In the genomic region with DNA sequence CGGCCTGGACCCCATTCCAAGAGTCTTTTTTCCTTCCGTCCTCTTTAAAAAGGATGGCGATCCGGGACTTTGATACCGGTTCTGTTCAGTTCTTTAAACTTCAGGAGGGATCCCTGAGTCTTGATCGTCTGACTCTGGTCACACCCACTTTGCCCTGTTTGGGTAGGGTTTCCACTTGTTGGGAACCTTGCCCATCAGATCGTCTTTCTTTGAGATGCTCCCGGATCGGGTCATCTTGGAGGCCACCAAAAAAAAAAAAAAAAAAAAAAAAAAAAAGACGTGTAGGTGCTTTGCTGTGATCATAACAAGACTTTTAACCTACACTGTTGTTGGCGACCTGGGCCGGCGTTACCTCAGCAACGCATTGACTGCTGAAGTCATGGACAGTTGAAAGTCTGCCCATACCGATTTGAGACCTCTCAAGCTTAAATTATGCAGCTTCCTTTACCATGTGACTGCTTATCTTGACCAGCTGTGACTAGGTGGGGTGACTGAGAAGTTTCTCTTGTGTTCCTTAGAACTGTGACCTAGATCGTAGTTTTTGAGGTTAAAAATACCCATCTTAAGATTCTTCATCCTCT, we compare ENCODE assay signal across 8 mouse cellular contexts. TPM values are rescaled to one million over a fixed set of nuclear protein-coding genes. Genes with fewer than 3 reads are reported as not detected.
DNase-seq lines count a peak whose midpoint lies in the region; ATAC-seq and TF ChIP-seq lines count a peak whose summit lies in the region.

No protein-coding gene starts in this region.

- H3K9ac ChIP-seq in intestine, embryonic 16.5 days (ENCODE audit: low read depth, low read length), result peak overlapping the region; percentile 94
- H3K9ac ChIP-seq in lung, postnatal 0 days (replicated peaks; ENCODE audit: low read depth), result peak overlapping the region; percentile 84

- no peaks in the 10 kb centered on the region for H3K27me3 ChIP-seq in forebrain, embryonic 10.5 days (ENCODE audit: poor library complexity, severe bottlenecking)
- H3K27me3 ChIP-seq in intestine, embryonic 16.5 days (replicated peaks; ENCODE audit: control insufficient read depth, insufficient read depth, low read length), result no peaks in the 10 kb centered on the region
- H3K27me3 ChIP-seq in lung, postnatal 0 days (replicated peaks; ENCODE audit: insufficient read depth, low read length), result no peaks in the 10 kb centered on the region
- H3K27me3 ChIP-seq in spleen, adult 2 months (ENCODE audit: control insufficient read depth, insufficient read depth, low read length), result no peaks in the 10 kb centered on the region

- TF ChIP-seq POLR2A in spleen, adult 2 months (IDR thresholded peaks at IDR 0.05; ENCODE audit: low read depth, low read length), result no peak

- WGBS in forebrain, embryonic 10.5 days, result 13% methylated on average over 16 of the region's 16 CpGs
- 6% methylated on average over 16 of the region's 16 CpGs for WGBS in intestine, embryonic 16.5 days
- 5% methylated on average over 16 of the region's 16 CpGs for WGBS in lung, postnatal 0 days
- 2% methylated on average over 16 of the region's 16 CpGs for WGBS in spleen, adult 2 months

- H3K4me2 ChIP-seq in intestine, embryonic 16.5 days (ENCODE audit: low read depth, low read length), result peak overlapping the region; percentile 70
- H3K4me2 ChIP-seq in lung, postnatal 0 days (replicated peaks; ENCODE audit: low read depth, low read length), result peak overlapping the region; percentile 86

- TF ChIP-seq CTCF in lung, postnatal 0 days (IDR thresholded peaks at IDR 0.05), result no peak
- no peak for TF ChIP-seq CTCF in spleen, adult 2 months (IDR thresholded peaks at IDR 0.05; ENCODE audit: extremely low read depth, insufficient read depth, insufficient read length, insufficient replicate concordance)

- peak overlapping the region; percentile 90 for H3K4me3 ChIP-seq in forebrain, embryonic 10.5 days
- peak overlapping the region; percentile 92 for H3K4me3 ChIP-seq in intestine, embryonic 16.5 days (ENCODE audit: low read length)
- H3K4me3 ChIP-seq in lung, postnatal 0 days (ENCODE audit: low read depth, low read length), result peak overlapping the region; percentile 95
- H3K4me3 ChIP-seq in spleen, adult 2 months (ENCODE audit: extremely low read depth, insufficient read depth, insufficient read length), result peak overlapping the region; percentile 68

- peak; percentile 49 for ATAC-seq in intestine, embryonic 16.5 days
- ATAC-seq in lung, postnatal 0 days, result peak; percentile 55

- no peaks in the 10 kb centered on the region for H3K9me3 ChIP-seq in forebrain, embryonic 10.5 days
- H3K9me3 ChIP-seq in intestine, embryonic 16.5 days (ENCODE audit: control insufficient read depth, low read length), result no peaks in the 10 kb centered on the region
- H3K9me3 ChIP-seq in lung, postnatal 0 days (ENCODE audit: low read length), result no peaks in the 10 kb centered on the region

- H3K36me3 ChIP-seq in forebrain, embryonic 10.5 days (replicated peaks), result peaks cover 4% of the 10 kb centered on the region; the same call in 1 of the 2 replicates
- H3K36me3 ChIP-seq in intestine, embryonic 16.5 days (ENCODE audit: control insufficient read depth, insufficient read depth, low read length), result no peaks in the 10 kb centered on the region
- no peaks in the 10 kb centered on the region for H3K36me3 ChIP-seq in lung, postnatal 0 days (ENCODE audit: insufficient read depth, low read length)
- no peaks in the 10 kb centered on the region for H3K36me3 ChIP-seq in spleen, adult 2 months (ENCODE audit: control insufficient read depth, insufficient read depth, low read length)

- peaks cover 18% of the 10 kb centered on the region for H3K4me1 ChIP-seq in forebrain, embryonic 10.5 days
- peaks cover 7% of the 10 kb centered on the region for H3K4me1 ChIP-seq in intestine, embryonic 16.5 days (ENCODE audit: control insufficient read depth, insufficient read depth, low read length)
- H3K4me1 ChIP-seq in lung, postnatal 0 days (ENCODE audit: insufficient read depth, low read depth, low read length), result peaks cover 4% of the 10 kb centered on the region; the same call in 1 of the 2 replicates
- peaks cover 3% of the 10 kb centered on the region; the same call in 1 of the 2 replicates for H3K4me1 ChIP-seq in spleen, adult 2 months (ENCODE audit: control insufficient read depth, insufficient read depth, insufficient read length)

- TF ChIP-seq EP300 in lung, postnatal 0 days (IDR thresholded peaks at IDR 0.05), result no peak

- peak overlapping the region; percentile 93 for H3K27ac ChIP-seq in forebrain, embryonic 10.5 days
- peak overlapping the region; percentile 95 for H3K27ac ChIP-seq in intestine, embryonic 16.5 days (ENCODE audit: low read length)
- H3K27ac ChIP-seq in lung, postnatal 0 days (ENCODE audit: low read length), result peak overlapping the region; percentile 91
- peak overlapping the region; percentile 72 for H3K27ac ChIP-seq in spleen, adult 2 months (ENCODE audit: insufficient read depth, low read length)

- peak; percentile 43 for DNase-seq in adrenal gland, postnatal 14 days
- no peak for DNase-seq in adrenal gland, adult 8-10 months
- DNase-seq in MEL-GATA-1-ER (ENCODE audit: extremely low read depth, low read depth), result peak; percentile 73
- DNase-seq in forebrain, embryonic 10.5 days (ENCODE audit: extremely low spot score, low spot score), result no peak
- DNase-seq in lung, postnatal 0 days (ENCODE audit: low spot score), result peak; percentile 63
- peak in 1 of 2 experiments; percentile 23 for DNase-seq in spleen, adult 2 months (ENCODE audit: low read depth in 1 of 2, low spot score in 2 of 2)
- no peak for DNase-seq in left cerebral cortex, adult 8-10 months (ENCODE audit: low spot score in 2 of 2)

RNA-seq across cellular contexts. Expression of a gene that starts 0.8 kb away (rescaled TPM):
- 27.7 and 38.3 TPM in 2 replicates for total RNA-seq in adrenal gland, postnatal 14 days (2021)
- total RNA-seq in adrenal gland, adult 8-10 months (2022), result 10 to 100 TPM; 37.7 to 62.9 (median 50.9) TPM
- polyA plus RNA-seq in forebrain, embryonic 10.5 days (2016; fragmentation: Nextera tagmentation; extraction: Ambion mirVana), result 56.8 and 57.9 TPM in 2 replicates
- polyA plus RNA-seq in intestine, embryonic 16.5 days (2015; fragmentation: Nextera tagmentation; extraction: Ambion mirVana), result 41.6 and 42.0 TPM in 2 replicates
- polyA plus RNA-seq in lung, postnatal 0 days (2015; fragmentation: Nextera tagmentation; extraction: Ambion mirVana), result 27.3 and 28.1 TPM in 2 replicates
- polyA plus RNA-seq in spleen, adult 2 months (2012; rRNA removed), result 38.8 and 39.5 TPM in 2 replicates
- total RNA-seq in left cerebral cortex, adult 8-10 months (2022), result 10 to 100 TPM; 43.6 to 51.3 (median 44.5) TPM

RNA-seq across cellular contexts. Expression of a gene that starts 12.1 kb away (rescaled TPM):
- 31.0 and 35.6 TPM in 2 replicates for total RNA-seq in adrenal gland, postnatal 14 days (2021)
- 10 to 100 TPM; 29.4 to 33.5 (median 32.5) TPM for total RNA-seq in adrenal gland, adult 8-10 months (2022)
- polyA plus RNA-seq in forebrain, embryonic 10.5 days (2016; fragmentation: Nextera tagmentation; extraction: Ambion mirVana), result 99.5 TPM in 2 replicates
- 68.2 and 73.5 TPM in 2 replicates for polyA plus RNA-seq in intestine, embryonic 16.5 days (2015; fragmentation: Nextera tagmentation; extraction: Ambion mirVana)
- polyA plus RNA-seq in lung, postnatal 0 days (2015; fragmentation: Nextera tagmentation; extraction: Ambion mirVana), result 26.4 and 27.5 TPM in 2 replicates
- polyA plus RNA-seq in spleen, adult 2 months (2012; rRNA removed), result 23.4 and 24.5 TPM in 2 replicates
- 10 to 100 TPM; 34.9 to 38.7 (median 36.6) TPM for total RNA-seq in left cerebral cortex, adult 8-10 months (2022)

RNA-seq across cellular contexts. Expression of a gene that starts 33.9 kb away (rescaled TPM):
- 4.2 and 5.2 TPM in 2 replicates for total RNA-seq in adrenal gland, postnatal 14 days (2021)
- 1 to 10 TPM; 5.8 to 8.1 (median 6.9) TPM for total RNA-seq in adrenal gland, adult 8-10 months (2022)
- 6.3 and 7.7 TPM in 2 replicates for polyA plus RNA-seq in forebrain, embryonic 10.5 days (2016; fragmentation: Nextera tagmentation; extraction: Ambion mirVana)
- polyA plus RNA-seq in intestine, embryonic 16.5 days (2015; fragmentation: Nextera tagmentation; extraction: Ambion mirVana), result 17.1 and 17.5 TPM in 2 replicates
- 8.1 and 8.2 TPM in 2 replicates for polyA plus RNA-seq in lung, postnatal 0 days (2015; fragmentation: Nextera tagmentation; extraction: Ambion mirVana)
- polyA plus RNA-seq in spleen, adult 2 months (2012; rRNA removed), result 2.1 and 2.6 TPM in 2 replicates
- 1 to 10 TPM; 5.2 to 7.8 (median 6.7) TPM for total RNA-seq in left cerebral cortex, adult 8-10 months (2022)

Comparison
In these comparisons a context has a peak if more than half of its experiments do, and no peak if none do; other contexts are left out.
1. DNase-seq: peak in adrenal gland, postnatal 14 days (single experiment), MEL-GATA-1-ER (single experiment) and lung, postnatal 0 days (single experiment); none in adrenal gland, adult 8-10 months (single experiment), forebrain, embryonic 10.5 days (single experiment) and left cerebral cortex, adult 8-10 months (0 of 2).
2. Peak in every context shown above with its lines, with median percentiles within 50 percentile points of each other: H3K27ac ChIP-seq and H3K4me3 ChIP-seq.